Mouse (Mus musculus): ENCODE measurements around the gene Sdf4.

Gene Sdf4

DNA sequence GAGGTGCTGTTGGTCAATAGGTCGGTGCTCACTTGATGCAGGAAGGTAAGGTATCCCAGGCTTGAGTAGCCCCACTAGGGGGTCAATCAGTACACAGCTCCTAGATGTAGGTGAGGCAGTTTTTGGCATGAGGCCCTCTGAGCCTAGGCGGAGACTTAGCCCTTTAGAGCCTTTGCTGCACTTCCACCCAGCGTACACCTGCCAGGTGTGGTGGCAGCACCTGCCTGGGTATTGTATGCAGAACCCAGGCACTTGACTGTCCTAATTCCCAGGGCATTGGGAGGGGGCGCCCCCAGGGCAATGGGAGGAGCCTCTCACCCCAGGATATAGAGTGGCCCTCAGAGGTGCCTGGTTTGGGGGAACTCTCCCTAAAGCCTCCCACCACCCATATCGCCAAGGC, 62.5 kb downstream of the Sdf4 start:
- no peak for DNase-seq (ENCODE audit: low spot score in 2 of 2)

DNA sequence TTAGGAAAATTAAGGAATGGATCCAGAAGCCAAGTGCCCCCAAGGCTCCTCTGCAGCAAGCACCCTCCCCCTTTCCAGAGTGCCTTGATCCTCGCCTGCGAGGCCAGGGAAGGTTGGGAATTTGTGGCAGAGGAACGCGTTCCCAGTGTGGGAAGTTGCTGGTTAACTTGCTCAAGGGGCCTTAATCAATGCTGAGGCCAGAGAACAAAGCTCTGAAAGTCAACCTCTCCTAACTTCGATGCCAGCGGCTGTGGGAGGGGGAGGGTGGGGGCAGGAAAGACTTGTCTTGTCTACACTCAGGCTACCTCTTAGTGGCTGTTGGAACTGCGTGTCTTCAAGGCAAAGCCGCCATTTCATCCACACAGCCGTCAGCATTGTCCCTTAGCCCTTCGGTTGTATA, 65.0 kb downstream of the Sdf4 start:
- no peak for DNase-seq (ENCODE audit: low spot score in 2 of 2)

DNA sequence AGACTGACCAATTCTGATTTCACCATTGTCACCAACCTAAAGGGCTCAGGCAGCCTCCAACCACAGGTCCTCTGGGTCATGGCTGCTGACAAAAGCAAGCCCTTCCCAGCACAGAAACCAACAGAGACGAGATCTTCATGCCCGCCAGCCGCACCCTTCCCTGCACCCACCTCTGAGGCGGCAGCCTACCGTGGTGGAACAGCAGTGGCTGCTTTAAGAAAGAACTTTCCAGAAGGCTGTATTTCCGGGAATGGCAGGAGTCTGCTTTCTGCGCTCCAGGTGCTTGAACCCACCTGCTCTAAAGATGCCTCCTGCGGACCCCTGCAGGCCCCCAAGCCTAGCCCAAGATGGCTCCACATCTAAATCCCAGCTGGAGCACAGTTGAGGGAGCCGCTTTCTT, 66.2 kb downstream of the Sdf4 start:
- DNase-seq (ENCODE audit: low spot score in 2 of 2), result peak in 1 of 2 experiments; percentile 20

DNA sequence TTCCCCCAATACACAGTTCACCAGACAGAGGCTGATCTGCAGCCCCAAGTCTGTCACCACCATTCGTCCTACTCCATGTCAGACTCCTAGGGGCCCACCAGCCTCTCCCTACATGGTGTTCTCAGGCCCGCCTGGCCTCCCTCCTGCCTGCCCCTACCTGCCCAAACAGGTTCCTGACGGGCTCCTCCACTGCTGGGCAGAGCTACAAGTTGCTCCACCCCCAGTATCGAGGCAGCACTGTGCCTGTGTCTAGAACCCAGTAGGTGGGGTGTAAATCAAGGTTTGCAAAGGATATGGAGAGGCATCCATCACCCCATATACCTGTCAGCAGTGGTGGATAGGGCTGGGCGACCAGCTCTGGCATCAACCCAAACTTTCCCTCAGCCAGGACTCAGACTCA, 66.6 kb downstream of the Sdf4 start, which contains the start of gene Ttll10:
TSS of gene Ttll10 (minus strand) at position 154 of the 400 bp plus-strand sequence.
- DNase-seq (ENCODE audit: low spot score in 2 of 2), result peak; percentile 68 to 82

DNA sequence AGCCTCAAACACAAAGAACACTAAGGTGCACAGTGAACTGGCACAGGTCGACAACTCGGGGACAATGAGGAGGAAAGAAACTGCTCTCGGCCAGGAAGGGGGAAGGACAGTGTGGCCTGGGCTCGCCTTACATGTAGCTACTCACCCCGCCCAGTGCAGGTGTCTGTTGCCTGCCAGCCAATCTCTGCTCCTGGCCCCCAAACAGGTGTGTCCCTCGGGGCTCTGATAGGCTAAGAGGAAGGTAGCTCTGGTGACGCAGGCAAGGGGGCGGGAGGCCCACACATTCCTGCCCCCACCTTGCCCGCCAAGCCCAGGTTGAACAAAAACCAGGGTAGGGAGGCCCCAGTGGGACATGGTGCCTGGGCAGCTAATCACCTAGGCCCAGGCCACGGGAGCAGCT, 67.0 kb downstream of the Sdf4 start:
- peak; percentile 76 to 84 for DNase-seq (ENCODE audit: low spot score in 2 of 2)

Measured in urinary bladder, postnatal 36 days (tissue).